Mouse (Mus musculus): Measurements from ENCODE around the gene Mid1. TPM values are rescaled to one million over a fixed set of nuclear protein-coding genes. Genes with fewer than 3 reads are reported as not detected.
A peak's percentile ranks its signal among the peaks of the same experiment; 100 is the strongest.

Gene Mid1
- polyA plus RNA-seq, 1 experiment from 2014 or later: 4.2 TPM

- Histone ChIP-seq H3K36me3 (ENCODE audit: control insufficient read depth, insufficient read depth, low read length) (no peaks in the 10 kb centered on the region), H3K4me2 (ENCODE audit: low read length) (no peak overlapping the region), H3K27me3 (replicated peaks; ENCODE audit: control insufficient read depth, insufficient read depth, low read length) (peaks cover 4% of the 10 kb centered on the region), H3K27ac (ENCODE audit: low read depth, low read length) (no peak overlapping the region), H3K4me3 (ENCODE audit: low read length) (no peak overlapping the region), H3K9me3 (ENCODE audit: control insufficient read depth, low read length) (no peaks in the 10 kb centered on the region), H3K4me1 (ENCODE audit: control insufficient read depth, insufficient read depth, low read depth, low read length) (no peaks in the 10 kb centered on the region), H3K9ac (ENCODE audit: low read depth, low read length) (no peak overlapping the region)
- WGBS: 40% methylated on average over 3 of the region's 3 CpGs
- no peak for ATAC-seq
These were observed 50.5 kb downstream of the Mid1 start for GRCm38 (mm10) chrX:169735387-169735969.

- Histone ChIP-seq H3K4me1 (ENCODE audit: control insufficient read depth, insufficient read depth, low read depth, low read length) (no peaks in the 10 kb centered on the region), H3K4me3 (ENCODE audit: low read length) (no peak overlapping the region), H3K36me3 (ENCODE audit: control insufficient read depth, insufficient read depth, low read length) (no peaks in the 10 kb centered on the region), H3K4me2 (ENCODE audit: low read length) (no peak overlapping the region), H3K27me3 (replicated peaks; ENCODE audit: control insufficient read depth, insufficient read depth, low read length) (no peaks in the 10 kb centered on the region; the same call in 1 of the 2 replicates), H3K9ac (ENCODE audit: low read depth, low read length) (no peak overlapping the region), H3K9me3 (ENCODE audit: control insufficient read depth, low read length) (no peaks in the 10 kb centered on the region), H3K27ac (ENCODE audit: low read depth, low read length) (no peak overlapping the region)
- no peak for ATAC-seq
- WGBS: 87% methylated on average over 3 of the region's 3 CpGs
These were observed 73.0 kb downstream of the Mid1 start for GRCm38 (mm10) chrX:169758001-169758400.

- no peaks in the 10 kb centered on the region; the same call in 1 of the 2 replicates for H3K27me3 ChIP-seq (replicated peaks; ENCODE audit: control insufficient read depth, insufficient read depth, low read length)
- no peaks in the 10 kb centered on the region for H3K4me1 ChIP-seq (ENCODE audit: control insufficient read depth, insufficient read depth, low read depth, low read length)
- H3K4me2 ChIP-seq (ENCODE audit: low read length): no peak within 1 kb of the TSS
- no peak within 1 kb of the TSS for H3K27ac ChIP-seq (ENCODE audit: low read depth, low read length)
- H3K9me3 ChIP-seq (ENCODE audit: control insufficient read depth, low read length): no peaks in the 10 kb centered on the region
- no peaks in the 10 kb centered on the region for H3K36me3 ChIP-seq (ENCODE audit: control insufficient read depth, insufficient read depth, low read length)
- WGBS: 87% methylated on average over 3 of the region's 3 CpGs
- no peak within 1 kb of the TSS for H3K4me3 ChIP-seq (ENCODE audit: low read length)
- H3K9ac ChIP-seq (ENCODE audit: low read depth, low read length): no peak within 1 kb of the TSS
- ATAC-seq: no peak
These were observed 94.5 kb downstream of the Mid1 start, which contains the start of gene 4933400A11Rik for GRCm38 (mm10) chrX:169779535-169779934. Gene 4933400A11Rik, minus strand, starts transcription at chrX:169779635.

GRCm38 (mm10) chrX:169789702-169790101 lies 104.7 kb downstream of the Mid1 start:
- ATAC-seq: no peak
- Histone ChIP-seq H3K4me2 (ENCODE audit: low read length) (no peak overlapping the region), H3K9me3 (ENCODE audit: control insufficient read depth, low read length) (no peaks in the 10 kb centered on the region), H3K27me3 (replicated peaks; ENCODE audit: control insufficient read depth, insufficient read depth, low read length) (peaks cover 2% of the 10 kb centered on the region; the same call in 1 of the 2 replicates), H3K4me1 (ENCODE audit: control insufficient read depth, insufficient read depth, low read depth, low read length) (no peaks in the 10 kb centered on the region), H3K9ac (ENCODE audit: low read depth, low read length) (no peak overlapping the region), H3K36me3 (ENCODE audit: control insufficient read depth, insufficient read depth, low read length) (no peaks in the 10 kb centered on the region), H3K4me3 (ENCODE audit: low read length) (no peak overlapping the region), H3K27ac (ENCODE audit: low read depth, low read length) (no peak overlapping the region)
- WGBS: 85% methylated on average over 5 of the region's 5 CpGs

GRCm38 (mm10) chrX:169792879-169793278 lies 107.9 kb downstream of the Mid1 start:
- Histone ChIP-seq H3K36me3 (ENCODE audit: control insufficient read depth, insufficient read depth, low read length) (no peaks in the 10 kb centered on the region), H3K9ac (ENCODE audit: low read depth, low read length) (no peak overlapping the region), H3K4me3 (ENCODE audit: low read length) (no peak overlapping the region), H3K4me2 (ENCODE audit: low read length) (no peak overlapping the region), H3K27me3 (replicated peaks; ENCODE audit: control insufficient read depth, insufficient read depth, low read length) (peaks cover 2% of the 10 kb centered on the region; the same call in 1 of the 2 replicates), H3K4me1 (ENCODE audit: control insufficient read depth, insufficient read depth, low read depth, low read length) (no peaks in the 10 kb centered on the region), H3K27ac (ENCODE audit: low read depth, low read length) (no peak overlapping the region), H3K9me3 (ENCODE audit: control insufficient read depth, low read length) (no peaks in the 10 kb centered on the region)
- no peak for ATAC-seq
- WGBS: 25% methylated on average over 1 of the region's 1 CpGs

- Histone ChIP-seq H3K27me3 (replicated peaks; ENCODE audit: control insufficient read depth, insufficient read depth, low read length) (peaks cover 2% of the 10 kb centered on the region; the same call in 1 of the 2 replicates), H3K36me3 (ENCODE audit: control insufficient read depth, insufficient read depth, low read length) (no peaks in the 10 kb centered on the region), H3K4me2 (ENCODE audit: low read length) (no peak overlapping the region), H3K9me3 (ENCODE audit: control insufficient read depth, low read length) (no peaks in the 10 kb centered on the region), H3K4me3 (ENCODE audit: low read length) (no peak overlapping the region), H3K9ac (ENCODE audit: low read depth, low read length) (no peak overlapping the region), H3K4me1 (ENCODE audit: control insufficient read depth, insufficient read depth, low read depth, low read length) (no peaks in the 10 kb centered on the region), H3K27ac (ENCODE audit: low read depth, low read length) (no peak overlapping the region)
- WGBS: 60% methylated on average over 4 of the region's 4 CpGs
- no peak for ATAC-seq
These were observed 109.4 kb downstream of the Mid1 start for GRCm38 (mm10) chrX:169794421-169794820.

- Histone ChIP-seq H3K4me2 (ENCODE audit: low read length) (no peak overlapping the region), H3K27ac (ENCODE audit: low read depth, low read length) (no peak overlapping the region), H3K9me3 (ENCODE audit: control insufficient read depth, low read length) (no peaks in the 10 kb centered on the region), H3K4me3 (ENCODE audit: low read length) (no peak overlapping the region), H3K9ac (ENCODE audit: low read depth, low read length) (no peak overlapping the region), H3K36me3 (ENCODE audit: control insufficient read depth, insufficient read depth, low read length) (no peaks in the 10 kb centered on the region), H3K4me1 (ENCODE audit: control insufficient read depth, insufficient read depth, low read depth, low read length) (no peaks in the 10 kb centered on the region), H3K27me3 (replicated peaks; ENCODE audit: control insufficient read depth, insufficient read depth, low read length) (peaks cover 2% of the 10 kb centered on the region; the same call in 1 of the 2 replicates)
- no peak for ATAC-seq
- 62% methylated on average over 7 of the region's 7 CpGs for WGBS
These were observed 109.9 kb downstream of the Mid1 start for GRCm38 (mm10) chrX:169794831-169795311.

- Histone ChIP-seq H3K4me1 (ENCODE audit: control insufficient read depth, insufficient read depth, low read depth, low read length) (no peaks in the 10 kb centered on the region), H3K9me3 (ENCODE audit: control insufficient read depth, low read length) (no peaks in the 10 kb centered on the region), H3K4me2 (ENCODE audit: low read length) (no peak overlapping the region), H3K9ac (ENCODE audit: low read depth, low read length) (no peak overlapping the region), H3K4me3 (ENCODE audit: low read length) (no peak overlapping the region), H3K27me3 (replicated peaks; ENCODE audit: control insufficient read depth, insufficient read depth, low read length) (peaks cover 2% of the 10 kb centered on the region; the same call in 1 of the 2 replicates), H3K27ac (ENCODE audit: low read depth, low read length) (no peak overlapping the region), H3K36me3 (ENCODE audit: control insufficient read depth, insufficient read depth, low read length) (no peaks in the 10 kb centered on the region)
- ATAC-seq: no peak
- WGBS: 58% methylated on average over 3 of the region's 3 CpGs
These were observed 112.1 kb downstream of the Mid1 start for GRCm38 (mm10) chrX:169797148-169797547.

GRCm38 (mm10) chrX:169798987-169799680 lies 114.1 kb downstream of the Mid1 start:
- H3K9me3 ChIP-seq (ENCODE audit: control insufficient read depth, low read length): no peaks in the 10 kb centered on the region
- peak overlapping the region; percentile 32 for H3K4me3 ChIP-seq (ENCODE audit: low read length)
- no peaks in the 10 kb centered on the region for H3K4me1 ChIP-seq (ENCODE audit: control insufficient read depth, insufficient read depth, low read depth, low read length)
- H3K9ac ChIP-seq (ENCODE audit: low read depth, low read length): peak overlapping the region; percentile 47; the same call in 1 of the 2 replicates
- peak overlapping the region; percentile 40 for H3K4me2 ChIP-seq (ENCODE audit: low read length)
- no peaks in the 10 kb centered on the region for H3K36me3 ChIP-seq (ENCODE audit: control insufficient read depth, insufficient read depth, low read length)
- 4% methylated on average over 11 of the region's 11 CpGs for WGBS
- peak; percentile 61; the same call in 1 of the 2 replicates for ATAC-seq
- peaks cover 2% of the 10 kb centered on the region for H3K27me3 ChIP-seq (replicated peaks; ENCODE audit: control insufficient read depth, insufficient read depth, low read length)
- no peak overlapping the region for H3K27ac ChIP-seq (ENCODE audit: low read depth, low read length)
